Mouse (Mus musculus) midbrain, postnatal 0 days (tissue): ENCODE measurements around the gene Cnpy4. TPM values are rescaled to one million over a fixed set of nuclear protein-coding genes. Genes with fewer than 3 reads are reported as not detected.
"Not testable (repeated sequence)": the region's sequence is repeated elsewhere in the genome, so short reads cannot be mapped to it uniquely, and the experiment has no call there.

ENCODE experiments used
- ATAC-seq: fragments of 200-750 bp; cut with Nextera tagmentation; 2 replicates; pipeline ENCODE4 v1.8.0; 2017; ENCODE audit warnings: moderate number of reproducible peaks, mild to moderate bottlenecking, moderate TSS enrichment, moderate library complexity; ENCODE audit not compliant: low FRiP score
- DNase-seq: peaks from one replicate; pipeline ENCODE4 v3.0.0-alpha.2; 2015; ENCODE audit warnings: low spot score
- H3K27ac ChIP-seq: fragments of 300-500 bp; sonication (generic); 2 replicates; pipeline ENCODE4 v1.5.1; 2014; ENCODE audit warnings: low read depth, mild to moderate bottlenecking, low read length, mixed read lengths
- H3K27me3 ChIP-seq: fragments of 300-500 bp; sonication (generic); 2 replicates; pipeline ENCODE4 v1.6.1; 2014; ENCODE audit warnings: low read length, control low read depth, mixed read lengths; ENCODE audit not compliant: insufficient read depth
- H3K36me3 ChIP-seq: fragments of 300-500 bp; sonication (generic); 2 replicates; pipeline ENCODE4 v1.6.1; 2014; ENCODE audit warnings: low read length, control low read depth, mixed read lengths; ENCODE audit not compliant: insufficient read depth
- H3K4me1 ChIP-seq: fragments of 300-500 bp; sonication (generic); 2 replicates; pipeline ENCODE4 v1.6.1; 2014; ENCODE audit warnings: mild to moderate bottlenecking, control low read depth, antibody characterized with exemption, low read length, mixed read lengths; ENCODE audit not compliant: insufficient read depth
- H3K4me2 ChIP-seq: fragments of 300-500 bp; sonication (generic); 2 replicates; pipeline ENCODE4 v1.6.1; 2014; ENCODE audit warnings: low read depth, mild to moderate bottlenecking, low read length, mixed read lengths; ENCODE audit not compliant: poor library complexity, severe bottlenecking
- H3K4me3 ChIP-seq: fragments of 300-500 bp; sonication (generic); 2 replicates; pipeline ENCODE4 v1.5.1; 2014; ENCODE audit warnings: low read depth, mild to moderate bottlenecking, low read length, moderate library complexity
- H3K9ac ChIP-seq: fragments of 300-500 bp; sonication (generic); replicated peaks from 2 replicates; pipeline ENCODE4 v1.6.1; 2014; ENCODE audit warnings: mild to moderate bottlenecking, low read length, moderate library complexity, mixed read lengths; ENCODE audit not compliant: poor library complexity, severe bottlenecking
- H3K9me3 ChIP-seq: fragments of 300-500 bp; sonication (generic); 2 replicates; pipeline ENCODE4 v1.6.1; 2016; ENCODE audit warnings: low read length, control low read depth
- CTCF ChIP-seq: IDR thresholded peaks from 2 replicates; pipeline ENCODE4 v1.5.1; 2016; ENCODE audit warnings: antibody characterized with exemption, mild to moderate bottlenecking
- WGBS: fragments of 180-500 bp; shearing (Covaris S2); extraction: QIAGEN DNeasy Blood & Tissue Kit; methylation state at CpG from one replicate; pipeline ENCODE4 v1.1.7; 2014; 5-methylcytosine and 5-hydroxymethylcytosine counted together
- polyA plus RNA-seq: library from polyadenylated mRNA; unstranded; fragments of >200 nt; fragmentation: Nextera tagmentation; extraction: Ambion mirVana; gene quantifications from 2 replicates; pipeline ENCODE4 v1.2.1, GENCODE M21; 2015
- total RNA-seq: library from RNA; depleted of rRNA; stranded (reverse); fragments of >200 nt; gene quantifications from 2 replicates; pipeline ENCODE4 v1.2.3, GENCODE M21; 2014

The Cnpy4 gene
- total and polyA plus RNA-seq, 2 experiments from 2014 or later, result 11.7 to 21.8 TPM

- Histone ChIP-seq H3K9ac (peak overlapping the region; percentile 86), H3K4me3 (peak overlapping the region; percentile 76), H3K27ac (peak overlapping the region; percentile 92), H3K4me1 (peaks cover 3% of the 10 kb centered on the region; the same call in 1 of the 2 replicates), H3K27me3 (no peaks in the 10 kb centered on the region), H3K9me3 (no peaks in the 10 kb centered on the region), H3K4me2 (peak overlapping the region; percentile 95), H3K36me3 (peaks cover 17% of the 10 kb centered on the region; the same call in 1 of the 2 replicates)
- under 1% methylated on average over 29 of the region's 29 CpGs for WGBS
- peak; percentile 70 for ATAC-seq
- peak; percentile 46 for DNase-seq
- TF ChIP-seq CTCF, result peak; percentile 9; the same call in 1 of the 2 replicates
Measured at GRCm38 (mm10) chr5:138194755-138195345, 7.6 kb downstream of the Cnpy4 start.

GRCm38 (mm10) chr5:138195463-138195862 is 8.2 kb downstream of the Cnpy4 start:
- Histone ChIP-seq H3K4me1 (peaks cover 3% of the 10 kb centered on the region; the same call in 1 of the 2 replicates), H3K4me3 (peak overlapping the region; percentile 76), H3K9ac (peak overlapping the region; percentile 86), H3K36me3 (peaks cover 12% of the 10 kb centered on the region; the same call in 1 of the 2 replicates), H3K27me3 (no peaks in the 10 kb centered on the region), H3K27ac (no peak overlapping the region), H3K9me3 (no peaks in the 10 kb centered on the region), H3K4me2 (peak overlapping the region; percentile 95)
- no peak for TF ChIP-seq CTCF
- no peak for DNase-seq
- no peak for ATAC-seq
- 64% methylated on average over 7 of the region's 7 CpGs for WGBS

- no peaks in the 10 kb centered on the region for H3K36me3 ChIP-seq
- ATAC-seq (no peak), DNase-seq (peak; percentile 31)
- no peak overlapping the region for H3K9ac ChIP-seq
- peak; percentile 66 for TF ChIP-seq CTCF
- H3K4me1 ChIP-seq, result peaks cover 3% of the 10 kb centered on the region; the same call in 1 of the 2 replicates
- H3K4me3 ChIP-seq, result no peak overlapping the region
- WGBS, result 0% methylated on average over 1 of the region's 1 CpGs
- no peaks in the 10 kb centered on the region for H3K9me3 ChIP-seq
- no peak overlapping the region for H3K27ac ChIP-seq
- no peaks in the 10 kb centered on the region for H3K27me3 ChIP-seq
- no peak overlapping the region for H3K4me2 ChIP-seq
Measured at GRCm38 (mm10) chr5:138199576-138199975, 12.3 kb downstream of the Cnpy4 start.

- Histone ChIP-seq H3K27me3 (no peaks in the 10 kb centered on the region), H3K27ac (no peak overlapping the region), H3K4me3 (no peak overlapping the region), H3K4me1 (no peaks in the 10 kb centered on the region), H3K9me3 (no peaks in the 10 kb centered on the region), H3K9ac (no peak overlapping the region), H3K36me3 (no peaks in the 10 kb centered on the region), H3K4me2 (no peak overlapping the region)
- ATAC-seq (no peak), DNase-seq (no peak)
- 83% methylated on average over 3 of the region's 3 CpGs for WGBS
- no peak for TF ChIP-seq CTCF
Measured at GRCm38 (mm10) chr5:138202086-138202485, 14.8 kb downstream of the Cnpy4 start.

- no peak overlapping the region for H3K4me3 ChIP-seq
- 82% methylated on average over 1 of the region's 1 CpGs for WGBS
- ATAC-seq (no peak), DNase-seq (no peak)
- H3K27ac ChIP-seq, result no peak overlapping the region
- no peak for TF ChIP-seq CTCF
- no peaks in the 10 kb centered on the region for H3K4me1 ChIP-seq
- H3K27me3 ChIP-seq, result no peaks in the 10 kb centered on the region
- H3K4me2 ChIP-seq, result no peak overlapping the region
- H3K9me3 ChIP-seq, result no peaks in the 10 kb centered on the region
- no peak overlapping the region for H3K9ac ChIP-seq
- no peaks in the 10 kb centered on the region for H3K36me3 ChIP-seq
Measured at GRCm38 (mm10) chr5:138207253-138207652, 20.0 kb downstream of the Cnpy4 start.

GRCm38 (mm10) chr5:138207873-138208272 is 20.6 kb downstream of the Cnpy4 start:
- Histone ChIP-seq H3K9ac (no peak overlapping the region), H3K36me3 (no peaks in the 10 kb centered on the region), H3K27ac (no peak overlapping the region), H3K9me3 (no peaks in the 10 kb centered on the region), H3K4me3 (no peak overlapping the region), H3K27me3 (no peaks in the 10 kb centered on the region), H3K4me2 (no peak overlapping the region), H3K4me1 (no peaks in the 10 kb centered on the region)
- no peak for TF ChIP-seq CTCF
- 89% methylated on average over 4 of the region's 4 CpGs for WGBS
- no peak for DNase-seq
- ATAC-seq, result no peak

- H3K36me3 ChIP-seq, H3K4me1 ChIP-seq, H3K4me2 ChIP-seq, H3K9me3 ChIP-seq, H3K27ac ChIP-seq, H3K9ac ChIP-seq, ATAC-seq, H3K4me3 ChIP-seq, DNase-seq, H3K27me3 ChIP-seq: not testable (repeated sequence)
- WGBS, result 97% methylated on average over 13 of the region's 13 CpGs
Measured at GRCm38 (mm10) chr5:138216632-138217031, 29.3 kb downstream of the Cnpy4 start.
